7 mouse cellular contexts compared by ENCODE assay signal in genomic region chr8:119909944-119910546, GRCm38 (mm10). TPM values are rescaled to one million over a fixed set of nuclear protein-coding genes. Genes with fewer than 3 reads are reported as not detected.
A peak's percentile ranks its signal among the peaks of the same experiment; 100 is the strongest.
DNase-seq lines count a peak whose midpoint lies in the region; ATAC-seq lines count a peak whose summit lies in the region.

TSS of gene Usp10 (plus strand) at chr8:119910360.

- H3K4me1 ChIP-seq in intestine, embryonic 16.5 days (ENCODE audit: control insufficient read depth, insufficient read depth, low read length) = peaks cover 33% of the 10 kb centered on the region

- peak within 1 kb of the TSS; percentile 90 for H3K4me2 ChIP-seq in intestine, embryonic 16.5 days (ENCODE audit: low read depth, low read length)

- peak within 1 kb of the TSS; percentile 93 for H3K27ac ChIP-seq in intestine, embryonic 16.5 days (ENCODE audit: low read length)

- no peaks in the 10 kb centered on the region for H3K9me3 ChIP-seq in intestine, embryonic 16.5 days (ENCODE audit: control insufficient read depth, low read length)

- no peaks in the 10 kb centered on the region for H3K36me3 ChIP-seq in intestine, embryonic 16.5 days (ENCODE audit: control insufficient read depth, insufficient read depth, low read length)

- peak within 1 kb of the TSS; percentile 92 for H3K9ac ChIP-seq in intestine, embryonic 16.5 days (ENCODE audit: low read depth, low read length)

- no peaks in the 10 kb centered on the region for H3K27me3 ChIP-seq in intestine, embryonic 16.5 days (replicated peaks; ENCODE audit: control insufficient read depth, insufficient read depth, low read length)

- DNase-seq in right cerebral cortex, adult 2 months (ENCODE audit: low spot score in 2 of 2) = peak; percentile 25 to 27
- DNase-seq in right cerebral cortex, postnatal 25 days = no peak
- peak; percentile 54 for DNase-seq in brain, adult 2 months (ENCODE audit: low read depth, low spot score)
- no peak for DNase-seq in gastrocnemius, postnatal 25 days
- no peak for DNase-seq in urinary bladder, postnatal 10 days (ENCODE audit: low spot score)

- 24% methylated on average over 13 of the region's 13 CpGs for WGBS in intestine, embryonic 16.5 days

- H3K4me3 ChIP-seq in intestine, embryonic 16.5 days (ENCODE audit: low read length) = peak within 1 kb of the TSS; percentile 80

- no peak for ATAC-seq in intestine, embryonic 16.5 days
- peak; percentile 39 for ATAC-seq in megakaryocyte-erythroid progenitor cell, adult 5-6 weeks (replicated peaks; ENCODE audit: low FRiP score, low TSS enrichment, poor library complexity, severe bottlenecking)

RNA-seq across cellular contexts. Expression of gene Usp10, which starts in this region (rescaled TPM):
- total RNA-seq in gastrocnemius, postnatal 25 days (2021) = 10 to 100 TPM; 42.2 to 50.1 TPM
- 124 and 125 TPM in 2 replicates for polyA plus RNA-seq in intestine, embryonic 16.5 days (2015; fragmentation: Nextera tagmentation; extraction: Ambion mirVana)
- 211 and 258 TPM in 2 replicates for total RNA-seq in megakaryocyte-erythroid progenitor cell, adult 5-6 weeks (2014; fragmentation: Nextera tagmentation)
- 78.8 and 80.2 TPM in 2 replicates for total RNA-seq in megakaryocyte-erythroid progenitor cell, adult 5-6 weeks (2017)

Comparison
In these comparisons a context has a peak if more than half of its experiments do, and no peak if none do; other contexts are left out.
1. DNase-seq: peak in right cerebral cortex, adult 2 months (2 of 2) and brain, adult 2 months (single experiment); none in right cerebral cortex, postnatal 25 days (single experiment), gastrocnemius, postnatal 25 days (single experiment) and urinary bladder, postnatal 10 days (single experiment).